Mouse (Mus musculus) forebrain, embryonic 15.5 days (tissue): ENCODE measurements at regions not wholly inside any gene's neighbourhood (a gene's known extent, or its start where the extent isn't known, plus 50 kb on each side); places are given as distances from the start of the nearest gene placed in this dataset.

Experiments used
- ATAC-seq: fragments of 200-750 bp; cut with Nextera tagmentation; replicated peaks from 2 replicates; pipeline ENCODE4 v1.8.0; 2017; ENCODE audit warnings: mild to moderate bottlenecking, moderate TSS enrichment, moderate library complexity
- H3K27ac ChIP-seq: fragments of 300-500 bp; sonication (generic); replicated peaks from 2 replicates; pipeline ENCODE4 v1.5.1; 2015; ENCODE audit warnings: mild to moderate bottlenecking, inconsistent platforms
- H3K27me3 ChIP-seq: fragments of 300-500 bp; sonication (generic); 2 replicates; pipeline ENCODE4 v1.6.1; 2015; ENCODE audit warnings: inconsistent platforms
- H3K36me3 ChIP-seq: fragments of 300-500 bp; sonication (generic); 2 replicates; pipeline ENCODE4 v1.6.1; 2015; ENCODE audit warnings: mild to moderate bottlenecking, inconsistent platforms
- H3K4me1 ChIP-seq: fragments of 300-500 bp; sonication (generic); 2 replicates; pipeline ENCODE4 v1.6.1; 2015; ENCODE audit warnings: inconsistent platforms
- H3K4me2 ChIP-seq: fragments of 300-500 bp; sonication (generic); replicated peaks from 2 replicates; pipeline ENCODE4 v1.6.1; 2015; ENCODE audit warnings: mild to moderate bottlenecking, inconsistent platforms
- H3K4me3 ChIP-seq: fragments of 300-500 bp; sonication (generic); 2 replicates; pipeline ENCODE4 v1.5.1; 2015; ENCODE audit warnings: mild to moderate bottlenecking, inconsistent platforms
- H3K9ac ChIP-seq: fragments of 300-500 bp; sonication (generic); replicated peaks from 2 replicates; pipeline ENCODE4 v1.6.1; 2015; ENCODE audit warnings: mild to moderate bottlenecking, inconsistent platforms
- H3K9me3 ChIP-seq: fragments of 300-500 bp; sonication (generic); 2 replicates; pipeline ENCODE4 v1.6.1; 2016; ENCODE audit warnings: inconsistent platforms
- WGBS: fragments of 180-500 bp; shearing (Covaris S2); methylation state at CpG from one replicate; pipeline ENCODE4 v1.1.7; 2015; ENCODE audit warnings: mixed read lengths; 5-methylcytosine and 5-hydroxymethylcytosine counted together

DNA sequence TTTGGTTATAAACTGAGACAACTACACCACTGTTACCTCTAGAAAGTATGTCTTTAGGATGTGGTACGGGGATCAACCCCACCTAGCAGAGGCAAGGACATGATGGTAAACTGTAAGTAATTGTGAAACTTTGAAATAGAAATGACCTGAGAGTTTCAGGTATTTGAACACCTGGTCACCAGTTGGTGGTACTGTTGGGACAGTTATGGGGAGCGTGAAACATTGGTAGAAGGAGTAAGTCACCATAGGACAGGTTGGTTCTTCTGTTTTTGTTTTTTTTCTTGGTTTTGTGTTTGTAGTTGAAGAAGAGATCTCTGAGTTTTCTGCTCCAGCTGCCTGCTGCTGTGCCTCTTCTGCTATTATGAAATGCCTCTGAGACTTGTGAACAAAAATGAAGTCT, 713.7 kb downstream of the Cetn3 start:
- Histone ChIP-seq H3K36me3 (no peaks in the 10 kb centered on the region), H3K4me1 (no peaks in the 10 kb centered on the region), H3K4me2 (no peak overlapping the region), H3K9me3 (no peaks in the 10 kb centered on the region), H3K27ac (no peak overlapping the region), H3K4me3 (no peak overlapping the region), H3K27me3 (no peaks in the 10 kb centered on the region), H3K9ac (no peak overlapping the region)
- ATAC-seq, result no peak
- 95% methylated on average over 2 of the region's 2 CpGs for WGBS

DNA sequence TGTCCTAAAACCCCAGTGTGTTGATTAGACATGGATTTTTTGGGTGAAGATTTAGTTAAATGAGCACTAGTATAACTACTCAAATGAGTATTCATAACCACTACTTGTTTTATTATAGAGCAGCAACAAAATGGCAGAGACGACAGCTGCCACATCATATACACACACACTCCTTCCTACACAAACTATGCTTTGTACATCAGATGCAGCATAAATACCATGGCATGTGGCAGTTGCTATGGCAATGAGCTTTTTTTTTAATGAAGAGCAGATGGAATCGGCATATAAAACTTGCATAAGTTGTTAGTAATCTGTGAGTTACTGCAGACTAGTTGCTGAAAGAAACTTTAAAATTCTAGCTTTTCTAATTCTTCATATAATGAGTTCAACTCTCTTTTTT, 725.3 kb downstream of the Cetn3 start:
- WGBS, result 46% methylated on average over 2 of the region's 2 CpGs
- no peaks in the 10 kb centered on the region for H3K27me3 ChIP-seq
- peak; percentile 79 for ATAC-seq
- H3K4me2 ChIP-seq, result no peak overlapping the region
- no peaks in the 10 kb centered on the region for H3K36me3 ChIP-seq
- H3K9me3 ChIP-seq, result no peaks in the 10 kb centered on the region
- H3K4me1 ChIP-seq, result 0 out of 2 replicates have a peak, but pooled peaks cover 4% of the 10 kb centered on the region
- no peak overlapping the region for H3K4me3 ChIP-seq
- no peak overlapping the region for H3K9ac ChIP-seq
- peak overlapping the region; percentile 60 for H3K27ac ChIP-seq

DNA sequence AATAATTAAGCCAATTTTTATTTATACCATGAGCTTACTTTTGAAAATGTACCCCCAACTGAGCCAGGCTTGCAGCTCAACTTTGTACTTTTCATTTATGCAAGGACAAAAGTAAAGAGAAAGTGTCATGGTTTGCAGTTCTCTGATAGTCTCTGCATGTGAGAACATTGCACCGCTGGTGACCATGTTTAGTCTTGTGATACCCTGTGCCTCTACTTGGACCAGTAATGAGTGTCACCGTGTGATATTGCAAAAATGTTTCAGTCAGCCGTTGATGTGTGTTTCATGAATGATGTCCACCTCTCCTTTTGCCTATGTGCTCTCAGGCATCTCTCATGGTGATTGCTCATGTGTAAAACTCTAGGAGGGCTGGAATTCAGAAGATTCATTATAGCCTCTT, 726.6 kb downstream of the Cetn3 start:
- 87% methylated on average over 3 of the region's 3 CpGs for WGBS

More for the DNA sequence above, 726.6 kb downstream of the Cetn3 start:
- Histone ChIP-seq H3K9ac (no peak overlapping the region), H3K36me3 (no peaks in the 10 kb centered on the region), H3K4me1 (0 out of 2 replicates have a peak, but pooled peaks cover 4% of the 10 kb centered on the region), H3K27ac (no peak overlapping the region), H3K9me3 (no peaks in the 10 kb centered on the region), H3K4me2 (no peak overlapping the region), H3K27me3 (no peaks in the 10 kb centered on the region), H3K4me3 (no peak overlapping the region)
- ATAC-seq, result no peak
